Comparison of ENCODE assay signal across 21 mouse cellular contexts in the genomic region with DNA sequence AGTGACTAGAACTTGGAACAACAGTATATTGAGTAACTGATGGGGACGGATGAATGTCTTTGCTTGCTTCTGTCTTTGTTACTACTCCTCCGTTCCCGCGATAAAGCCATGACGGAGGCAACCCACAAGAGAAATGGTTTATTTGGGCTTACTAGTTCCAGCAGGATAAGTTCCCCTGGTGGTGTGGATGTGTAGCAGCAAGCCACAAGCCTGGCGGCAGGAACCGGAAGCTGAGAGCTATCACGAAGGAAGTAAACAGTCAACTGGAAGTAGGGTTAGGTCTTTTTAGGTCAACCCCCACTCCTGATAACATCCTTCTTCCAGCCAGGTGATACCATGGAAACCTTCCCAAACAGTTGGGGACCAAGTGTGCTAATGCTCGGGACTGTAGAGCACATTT. TPM values are rescaled to one million over a fixed set of nuclear protein-coding genes. Genes with fewer than 3 reads are reported as not detected.
DNase-seq lines count a peak whose midpoint lies in the region; ATAC-seq and TF ChIP-seq lines count a peak whose summit lies in the region.
"Had no signal": no experiment of that assay in that cellular context is flagged by ENCODE, and none has a peak within 500 bp of the region (broad histone marks: within the 10 kb centered on the region; RNA-seq: fewer than 3 reads in every experiment).

No protein-coding gene starts in this region.

- H3K4me1 ChIP-seq in kidney, embryonic 16.5 days (ENCODE audit: insufficient read depth, low read length): peaks cover 58% of the 10 kb centered on the region
- H3K4me1 ChIP-seq in lung, adult 2 months (ENCODE audit: control insufficient read depth, insufficient read depth, low read length): peaks cover 10% of the 10 kb centered on the region
- H3K4me1 ChIP-seq in intestine, postnatal 0 days (replicated peaks; ENCODE audit: control insufficient read depth, insufficient read depth, low read length): peaks cover 4% of the 10 kb centered on the region; the same call in 1 of the 2 replicates
- H3K4me1 ChIP-seq: neural tube, embryonic 12.5 days had no signal

- no peak overlapping the region for H3K4me2 ChIP-seq in kidney, embryonic 16.5 days (replicated peaks; ENCODE audit: low read depth, low read length)
- H3K4me2 ChIP-seq in intestine, postnatal 0 days (replicated peaks; ENCODE audit: low read depth): no peak overlapping the region
- H3K4me2 ChIP-seq: heart, embryonic 12.5 days; limb, embryonic 13.5 days; liver, embryonic 15.5 days; midbrain, embryonic 15.5 days; neural tube, embryonic 12.5 days had no signal

- H3K27me3 ChIP-seq in kidney, embryonic 16.5 days (ENCODE audit: insufficient read depth, low read length): no peaks in the 10 kb centered on the region
- no peaks in the 10 kb centered on the region for H3K27me3 ChIP-seq in intestine, postnatal 0 days (replicated peaks; ENCODE audit: control insufficient read depth, insufficient read depth, low read length)
- H3K27me3 ChIP-seq: heart, embryonic 12.5 days; limb, embryonic 13.5 days; liver, embryonic 15.5 days; midbrain, embryonic 15.5 days; neural tube, embryonic 12.5 days had no signal

- H3K4me3 ChIP-seq in gastrocnemius, adult 2 months: no peak overlapping the region
- H3K4me3 ChIP-seq in kidney, embryonic 16.5 days (ENCODE audit: low read length): no peak overlapping the region
- H3K4me3 ChIP-seq in lung, adult 2 months (replicated peaks; ENCODE audit: extremely low read depth, low read depth, low read length): no peak overlapping the region
- no peak overlapping the region for H3K4me3 ChIP-seq in intestine, postnatal 0 days (ENCODE audit: low read depth, low read length)
- H3K4me3 ChIP-seq: heart, embryonic 12.5 days; hindbrain, embryonic 10.5 days; limb, embryonic 13.5 days; liver, embryonic 15.5 days; midbrain, embryonic 15.5 days; neural tube, embryonic 12.5 days had no signal

- peak overlapping the region; percentile 49; the same call in 1 of the 2 replicates for H3K27ac ChIP-seq in gastrocnemius, adult 2 months
- H3K27ac ChIP-seq in kidney, embryonic 16.5 days (ENCODE audit: low read length): peak overlapping the region; percentile 16; the same call in 1 of the 2 replicates
- no peak overlapping the region; the same call in 1 of the 2 replicates for H3K27ac ChIP-seq in intestine, postnatal 0 days (ENCODE audit: low read depth, low read length)
- H3K27ac ChIP-seq: hindbrain, embryonic 10.5 days; limb, embryonic 13.5 days; liver, embryonic 15.5 days; midbrain, embryonic 15.5 days; neural tube, embryonic 12.5 days had no signal

- no peak for DNase-seq in gastrocnemius, adult 2 months
- DNase-seq in gastrocnemius, postnatal 14 days: no peak
- no peak for DNase-seq in kidney, adult 11 months
- no peak for DNase-seq in lung, adult 2 months
- DNase-seq in lung, postnatal 14 days: no peak
- no peak for DNase-seq in embryo, embryonic 10.5 days (ENCODE audit: low spot score)
- DNase-seq: adrenal gland, postnatal 25 days; cerebellum, adult 9-10 months; heart, postnatal 10 days; kidney, adult 9 months; right cerebral cortex, postnatal 14 days; thymus, adult 18-20 months; thymus, postnatal 4 days had no signal

- TF ChIP-seq POLR2A in lung, adult 2 months (IDR thresholded peaks at IDR 0.05; ENCODE audit: borderline replicate concordance, extremely low read depth, low read depth, low read length): no peak

- H3K36me3 ChIP-seq in kidney, embryonic 16.5 days (ENCODE audit: insufficient read depth, low read length): no peaks in the 10 kb centered on the region
- H3K36me3 ChIP-seq in intestine, postnatal 0 days (ENCODE audit: control insufficient read depth, insufficient read depth): no peaks in the 10 kb centered on the region
- H3K36me3 ChIP-seq: liver, embryonic 15.5 days; midbrain, embryonic 15.5 days; neural tube, embryonic 12.5 days had no signal

- WGBS in kidney, embryonic 16.5 days: 86% methylated on average over 9 of the region's 9 CpGs
- 61% methylated on average over 9 of the region's 9 CpGs for WGBS in lung, adult 2 months
- WGBS in intestine, postnatal 0 days: 72% methylated on average over 9 of the region's 9 CpGs

- ATAC-seq in kidney, embryonic 16.5 days (ENCODE audit: low FRiP score, low TSS enrichment): no peak
- ATAC-seq in intestine, postnatal 0 days: no peak
- ATAC-seq: midbrain, embryonic 15.5 days had no signal

- intact Hi-C loops in gastrocnemius, adult 2 months (cut with DNase I): no loop called here
- intact Hi-C loops in gastrocnemius, postnatal 14 days (cut with DNase I; ENCODE audit: low total_unique reads): no loop called here

- no peak overlapping the region for H3K9ac ChIP-seq in kidney, embryonic 16.5 days (replicated peaks; ENCODE audit: low read length)
- H3K9ac ChIP-seq in intestine, postnatal 0 days (ENCODE audit: low read depth, low read length): no peak overlapping the region
- H3K9ac ChIP-seq: heart, embryonic 12.5 days; limb, embryonic 13.5 days; liver, embryonic 15.5 days; midbrain, embryonic 15.5 days; neural tube, embryonic 12.5 days had no signal

- 0 out of 2 replicates have a peak, but pooled peaks have one; percentile 2 for TF ChIP-seq CTCF in gastrocnemius, adult 2 months (IDR thresholded peaks at IDR 0.05)
- TF ChIP-seq CTCF in lung, adult 2 months (IDR thresholded peaks at IDR 0.05; ENCODE audit: insufficient read depth, low read length): 0 out of 2 replicates have a peak, but pooled peaks have one; percentile 9
- peak; percentile 40; the same call in 1 of the 2 replicates for TF ChIP-seq CTCF in intestine, postnatal 0 days (IDR thresholded peaks at IDR 0.05; ENCODE audit: low read depth)

- H3K9me3 ChIP-seq in kidney, embryonic 16.5 days (ENCODE audit: low read length): no peaks in the 10 kb centered on the region
- H3K9me3 ChIP-seq in intestine, postnatal 0 days (ENCODE audit: control insufficient read depth): no peaks in the 10 kb centered on the region
- H3K9me3 ChIP-seq: heart, embryonic 12.5 days; hindbrain, embryonic 10.5 days; limb, embryonic 13.5 days; liver, embryonic 15.5 days; midbrain, embryonic 15.5 days; neural tube, embryonic 12.5 days had no signal

RNA-seq across cellular contexts. Expression of gene Ctdspl, which starts 7.5 kb away (rescaled TPM):
- total RNA-seq in gastrocnemius, adult 2 months (2021): 1 to 10 TPM; 3.5 to 5.9 TPM
- total RNA-seq in gastrocnemius, postnatal 14 days (2021): 10 to 100 TPM in 1 of 2 experiments, 1 to 10 TPM in 1; 8.2 to 10.0 TPM
- polyA plus RNA-seq in kidney, embryonic 16.5 days (2015; fragmentation: Nextera tagmentation; extraction: Ambion mirVana): 27.5 and 30.7 TPM in 2 replicates
- polyA plus RNA-seq in lung, adult 2 months (2012; rRNA removed): 70.4 and 83.4 TPM in 2 replicates
- 17.0 and 20.7 TPM in 2 replicates for polyA plus RNA-seq in intestine, postnatal 0 days (2015; fragmentation: Nextera tagmentation; extraction: Ambion mirVana)
